Mouse (Mus musculus) MEL (cell line): ENCODE measurements around the gene Gcnt2. TPM values are rescaled to one million over a fixed set of nuclear protein-coding genes. Genes with fewer than 3 reads are reported as not detected.

Experiments
- DNase-seq: peaks from one replicate; pipeline ENCODE4 v3.0.0; 2011; ENCODE audit warnings: low read depth, low spot score
- H3K27ac ChIP-seq: 2 replicates; pipeline ENCODE4 v1.5.1; 2012; ENCODE audit warnings: low read depth, mild to moderate bottlenecking, control low read depth, low read length, moderate library complexity; ENCODE audit not compliant: control insufficient read depth
- H3K27me3 ChIP-seq, 2 experiments: fragments of 150-350 bp in 1 of 2; sonication (generic) in 1 of 2; 2 replicates each; pipeline ENCODE4 v1.6.1; 2012; ENCODE audit warnings: low read length in 2 of 2, mild to moderate bottlenecking in 2 of 2, improper control_type of control experiment in 1 of 2, moderate library complexity in 1 of 2; ENCODE audit not compliant: insufficient read depth in 2 of 2, control insufficient read depth in 1 of 2
- H3K36me3 ChIP-seq, 2 experiments: 2 replicates each; pipeline ENCODE4 v1.6.1; 2012 to 2014; ENCODE audit warnings: low read length in 2 of 2, improper control_type of control experiment in 1 of 2, inconsistent platforms in 1 of 2, mild to moderate bottlenecking in 1 of 2; ENCODE audit not compliant: insufficient read depth in 2 of 2, control insufficient read depth in 1 of 2
- H3K4me1 ChIP-seq, 2 experiments: fragments of 150-350 bp in 1 of 2; sonication (generic) in 1 of 2; 2 replicates each; pipeline ENCODE4 v1.6.1; 2012; ENCODE audit warnings: low read length in 2 of 2, improper control_type of control experiment in 1 of 2, mild to moderate bottlenecking in 1 of 2; ENCODE audit not compliant: insufficient read depth in 2 of 2, control insufficient read depth in 1 of 2
- H3K4me3 ChIP-seq, 2 experiments: fragments of 150-350 bp in 1 of 2; sonication (generic) in 1 of 2; 2 replicates each; pipeline ENCODE4 v1.5.1; 2012; ENCODE audit warnings: low read depth in 2 of 2, low read length in 2 of 2, mild to moderate bottlenecking in 2 of 2, moderate library complexity in 2 of 2, control low read depth in 1 of 2, improper control_type of control experiment in 1 of 2; ENCODE audit not compliant: control insufficient read depth in 1 of 2, insufficient read depth in 1 of 2
- H3K79me2 ChIP-seq: 2 replicates; pipeline ENCODE4 v1.6.1; 2012; ENCODE audit warnings: mild to moderate bottlenecking, low read length, moderate library complexity; ENCODE audit not compliant: control insufficient read depth, poor library complexity, insufficient read depth
- H3K9ac ChIP-seq: 2 replicates; pipeline ENCODE4 v1.6.1; 2012; ENCODE audit warnings: low read depth, mild to moderate bottlenecking, control low read depth, low read length, moderate library complexity; ENCODE audit not compliant: control insufficient read depth, poor library complexity, severe bottlenecking
- H3K9me3 ChIP-seq: fragments of 150-350 bp; sonication (generic); replicated peaks from 2 replicates; pipeline ENCODE4 v1.6.1; 2012; ENCODE audit warnings: mild to moderate bottlenecking, low read length, improper control_type of control experiment, moderate library complexity; ENCODE audit not compliant: insufficient read depth
- CTCF ChIP-seq, 3 experiments: IDR thresholded peaks in 2 of 3; conservative IDR thresholded peaks in 1 of 3; 2 replicates each; pipeline ENCODE4 v1.5.1; 2011 to 2012; ENCODE audit warnings: low read length in 3 of 3, low read depth in 2 of 3, mild to moderate bottlenecking in 2 of 3, improper control_type of control experiment in 1 of 3, inconsistent platforms in 1 of 3, mixed read lengths in 1 of 3, moderate library complexity in 1 of 3; ENCODE audit not compliant: control insufficient read depth in 1 of 3, insufficient read depth in 1 of 3, poor library complexity in 1 of 3, severe bottlenecking in 1 of 3
- E2F4 ChIP-seq: IDR thresholded peaks from 2 replicates; pipeline ENCODE4 v1.6.1; 2011; ENCODE audit warnings: low read depth, low read length, improper control_type of control experiment, borderline replicate concordance
- EP300 ChIP-seq, 2 experiments: IDR thresholded peaks; 2 replicates each; pipeline ENCODE4 v1.6.1; 2011; ENCODE audit warnings: improper control_type of control experiment in 2 of 2, low read length in 2 of 2, low read depth in 1 of 2, mild to moderate bottlenecking in 1 of 2
- MAFK ChIP-seq: IDR thresholded peaks from 2 replicates; pipeline ENCODE4 v1.6.1; 2011; ENCODE audit warnings: low read depth, mild to moderate bottlenecking, low read length, improper control_type of control experiment, borderline replicate concordance
- MAZ ChIP-seq: IDR thresholded peaks from 2 replicates; pipeline ENCODE4 v1.6.1; 2012; ENCODE audit warnings: low read depth, mild to moderate bottlenecking, inconsistent platforms, low read length, improper control_type of control experiment
- MEF2A ChIP-seq: IDR thresholded peaks from 2 replicates; pipeline ENCODE4 v1.6.1; 2014; ENCODE audit warnings: low read depth, mild to moderate bottlenecking, inconsistent platforms, low read length, improper control_type of control experiment; ENCODE audit not compliant: poor library complexity, insufficient replicate concordance, severe bottlenecking; ENCODE audit errors: extremely low read depth
- MYC ChIP-seq: IDR thresholded peaks from 2 replicates; pipeline ENCODE4 v1.6.1; 2011; ENCODE audit warnings: low read depth, mild to moderate bottlenecking, low read length, improper control_type of control experiment, moderate library complexity
- NELFE ChIP-seq: IDR thresholded peaks from 2 replicates; pipeline ENCODE4 v1.6.1; 2011; ENCODE audit warnings: low read depth, low read length, improper control_type of control experiment
- RCOR1 ChIP-seq: IDR thresholded peaks from 2 replicates; pipeline ENCODE4 v1.6.1; 2012; ENCODE audit warnings: low read depth, mild to moderate bottlenecking, inconsistent platforms, low read length, improper control_type of control experiment
- SMC3 ChIP-seq: IDR thresholded peaks from 2 replicates; pipeline ENCODE4 v1.6.1; 2011; ENCODE audit warnings: low read depth, low read length, improper control_type of control experiment
- TAL1 ChIP-seq: IDR thresholded peaks from 2 replicates; pipeline ENCODE4 v1.6.1; 2012; ENCODE audit warnings: mild to moderate bottlenecking, inconsistent platforms, low read length, moderate library complexity, mixed read lengths
- USF1 ChIP-seq: IDR thresholded peaks from 2 replicates; pipeline ENCODE4 v1.6.1; 2014; ENCODE audit warnings: low read depth, mild to moderate bottlenecking, inconsistent platforms, low read length, improper control_type of control experiment, moderate library complexity
- USF2 ChIP-seq, 2 experiments: IDR thresholded peaks; 2 replicates each; pipeline ENCODE4 v1.6.1; 2011 to 2012; ENCODE audit warnings: improper control_type of control experiment in 2 of 2, low read length in 2 of 2, borderline replicate concordance in 1 of 2, inconsistent platforms in 1 of 2, low read depth in 1 of 2, mild to moderate bottlenecking in 1 of 2; ENCODE audit not compliant: insufficient read depth in 1 of 2
- ZC3H11A ChIP-seq: IDR thresholded peaks from 2 replicates; pipeline ENCODE4 v1.6.1; 2012; ENCODE audit warnings: low read depth, mild to moderate bottlenecking, inconsistent platforms, low read length, improper control_type of control experiment
- polyA plus RNA-seq, 2 experiments: library from polyadenylated mRNA; stranded (reverse) in 1 of 2; unstranded in 1 of 2; fragments of >175 nt in 1 of 2; fragments of >200 nt in 1 of 2; gene quantifications; 2 replicates each; pipeline versions ENCODE4 v1.2.1 to v1.2.4; 2012; ENCODE audit warnings: low replicate concordance in 2 of 2, low read depth in 1 of 2; ENCODE audit not compliant: insufficient read length in 2 of 2, insufficient read depth in 1 of 2, missing spikeins in 1 of 2
- total RNA-seq: library from RNA; depleted of rRNA; stranded (reverse); fragments of 300-350 nt; gene quantifications from 2 replicates; pipeline ENCODE4 v1.2.3, GENCODE M21; 2012

Gene Gcnt2
- total and polyA plus RNA-seq, 3 experiments, result 0.03 to 0.04 TPM; not detected in 1

- peak in 1 of 2 experiments; percentile 74; a peak in 2 of 4 replicates for TF ChIP-seq USF2 (IDR thresholded peaks at IDR 0.05; ENCODE audit: borderline replicate concordance in 1 of 2, insufficient read depth in 1 of 2, low read depth in 1 of 2, low read length in 2 of 2)
- no peak for TF ChIP-seq MAZ
- no peak for TF ChIP-seq MAFK
These were observed 5.0 kb upstream of the Gcnt2 start (continued) for GRCm38 (mm10) chr13:40854451-40855058.

DNA sequence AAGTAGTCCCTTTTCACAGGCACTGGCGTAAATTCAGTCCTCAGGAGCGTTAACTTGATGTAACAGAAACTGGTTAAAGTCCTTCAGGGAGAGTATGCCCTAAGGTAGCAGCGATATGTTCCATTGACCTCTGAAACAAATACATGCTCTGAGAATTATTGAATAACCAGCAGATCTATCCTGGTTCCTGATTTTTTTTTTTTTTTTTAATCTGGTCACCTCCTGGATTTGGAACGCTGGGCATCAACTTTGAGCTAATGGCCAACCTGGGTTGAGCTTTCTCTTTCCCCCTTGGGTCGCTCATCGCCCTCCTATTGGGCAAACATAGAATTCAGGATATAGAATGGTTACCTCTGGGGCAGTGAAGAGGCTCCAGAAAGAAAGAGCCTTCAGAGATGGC, 4.3 kb upstream of the Gcnt2 start:
- Histone ChIP-seq H3K27ac (no peak overlapping the region), H3K4me3 (no peak overlapping the region), H3K4me1 (peaks cover 0 to 12% of the 10 kb centered on the region in 2 experiments; a peak in 2 of 4 replicates), H3K79me2 (no peaks in the 10 kb centered on the region), H3K9ac (no peak overlapping the region), H3K36me3 (peaks cover 0 to 4% of the 10 kb centered on the region in 2 experiments; a peak in 2 of 4 replicates), H3K9me3 (no peaks in the 10 kb centered on the region), H3K27me3 (no peaks in the 10 kb centered on the region)
- DNase-seq, result no peak
- TF ChIP-seq ZC3H11A (no peak), SMC3 (no peak)

GRCm38 (mm10) chr13:40856786-40857185, 2.8 kb upstream of the Gcnt2 start:
- no peak for TF ChIP-seq E2F4
- DNase-seq, result no peak
- H3K4me3 ChIP-seq, result no peak overlapping the region
- peaks cover 0 to 4% of the 10 kb centered on the region in 2 experiments; a peak in 2 of 4 replicates for H3K36me3 ChIP-seq
- no peaks in the 10 kb centered on the region for H3K9me3 ChIP-seq
- H3K27ac ChIP-seq, result no peak overlapping the region
- H3K9ac ChIP-seq, result no peak overlapping the region
- H3K27me3 ChIP-seq, result no peaks in the 10 kb centered on the region
- peaks cover 0 to 12% of the 10 kb centered on the region in 2 experiments; a peak in 2 of 4 replicates for H3K4me1 ChIP-seq
- no peaks in the 10 kb centered on the region for H3K79me2 ChIP-seq

DNA sequence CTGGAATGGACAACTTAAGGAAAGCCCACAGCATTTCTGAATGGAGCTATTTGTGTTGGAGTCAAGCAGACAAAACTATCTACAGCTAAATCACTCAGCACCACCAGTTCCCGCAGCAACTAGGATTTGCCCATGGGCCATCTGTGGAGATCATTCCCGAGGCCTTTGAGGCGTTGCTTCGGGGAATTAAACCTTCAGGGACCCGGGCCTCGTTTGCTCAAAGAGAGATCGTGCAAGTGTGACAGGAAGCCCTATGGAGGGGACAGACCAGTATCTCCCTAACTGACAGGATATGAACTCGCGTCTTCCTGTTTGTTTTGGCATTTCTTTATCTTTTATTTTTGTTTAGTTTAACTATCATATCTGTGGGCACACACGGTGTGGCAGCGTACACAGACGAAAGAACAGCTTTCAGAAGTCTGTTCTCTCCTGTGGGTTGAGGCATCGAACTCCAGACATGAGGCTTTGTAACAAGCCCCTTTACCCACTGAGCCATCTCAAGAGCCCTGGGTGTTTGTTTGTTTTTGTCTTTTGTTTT, 2.2 kb upstream of the Gcnt2 start:
- no peak for DNase-seq
- Histone ChIP-seq H3K79me2 (no peaks in the 10 kb centered on the region), H3K9ac (no peak overlapping the region), H3K36me3 (peaks cover 0 to 4% of the 10 kb centered on the region in 2 experiments; a peak in 2 of 4 replicates), H3K4me1 (peaks cover 0 to 12% of the 10 kb centered on the region in 2 experiments; a peak in 2 of 4 replicates), H3K27ac (no peak overlapping the region), H3K9me3 (no peaks in the 10 kb centered on the region), H3K27me3 (no peaks in the 10 kb centered on the region), H3K4me3 (no peak overlapping the region)
- TF ChIP-seq MYC (no peak), NELFE (no peak), EP300 (IDR thresholded peaks at IDR 0.05; ENCODE audit: low read depth in 1 of 2, low read length in 2 of 2) (no peak), TAL1 (no peak), USF1 (no peak), CTCF (IDR thresholded peaks at IDR 0.05 in 2 of 3, conservative IDR thresholded peaks at IDR 0.05 in 1 of 3; ENCODE audit: control insufficient read depth in 1 of 3, insufficient read depth in 1 of 3, low read depth in 2 of 3, low read length in 3 of 3, poor library complexity in 1 of 3, severe bottlenecking in 1 of 3) (no peak), MAFK (no peak), MEF2A (no peak), ZC3H11A (no peak), RCOR1 (no peak)
